Mouse (Mus musculus) midbrain, postnatal 0 days (tissue): Measurements from ENCODE around the gene Fbxo33. TPM values are rescaled to one million over a fixed set of nuclear protein-coding genes. Genes with fewer than 3 reads are reported as not detected.

Experiments
- ATAC-seq: fragments of 200-750 bp; cut with Nextera tagmentation; 2 replicates; pipeline ENCODE4 v1.8.0; 2017; ENCODE audit warnings: moderate number of reproducible peaks, mild to moderate bottlenecking, moderate TSS enrichment, moderate library complexity; ENCODE audit not compliant: low FRiP score
- DNase-seq: peaks from one replicate; pipeline ENCODE4 v3.0.0-alpha.2; 2015; ENCODE audit warnings: low spot score
- H3K27ac ChIP-seq: fragments of 300-500 bp; sonication (generic); 2 replicates; pipeline ENCODE4 v1.5.1; 2014; ENCODE audit warnings: low read depth, mild to moderate bottlenecking, low read length, mixed read lengths
- H3K27me3 ChIP-seq: fragments of 300-500 bp; sonication (generic); 2 replicates; pipeline ENCODE4 v1.6.1; 2014; ENCODE audit warnings: low read length, control low read depth, mixed read lengths; ENCODE audit not compliant: insufficient read depth
- H3K36me3 ChIP-seq: fragments of 300-500 bp; sonication (generic); 2 replicates; pipeline ENCODE4 v1.6.1; 2014; ENCODE audit warnings: low read length, control low read depth, mixed read lengths; ENCODE audit not compliant: insufficient read depth
- H3K4me1 ChIP-seq: fragments of 300-500 bp; sonication (generic); 2 replicates; pipeline ENCODE4 v1.6.1; 2014; ENCODE audit warnings: mild to moderate bottlenecking, control low read depth, antibody characterized with exemption, low read length, mixed read lengths; ENCODE audit not compliant: insufficient read depth
- H3K4me2 ChIP-seq: fragments of 300-500 bp; sonication (generic); 2 replicates; pipeline ENCODE4 v1.6.1; 2014; ENCODE audit warnings: low read depth, mild to moderate bottlenecking, low read length, mixed read lengths; ENCODE audit not compliant: poor library complexity, severe bottlenecking
- H3K4me3 ChIP-seq: fragments of 300-500 bp; sonication (generic); 2 replicates; pipeline ENCODE4 v1.5.1; 2014; ENCODE audit warnings: low read depth, mild to moderate bottlenecking, low read length, moderate library complexity
- H3K9ac ChIP-seq: fragments of 300-500 bp; sonication (generic); replicated peaks from 2 replicates; pipeline ENCODE4 v1.6.1; 2014; ENCODE audit warnings: mild to moderate bottlenecking, low read length, moderate library complexity, mixed read lengths; ENCODE audit not compliant: poor library complexity, severe bottlenecking
- H3K9me3 ChIP-seq: fragments of 300-500 bp; sonication (generic); 2 replicates; pipeline ENCODE4 v1.6.1; 2016; ENCODE audit warnings: low read length, control low read depth
- CTCF ChIP-seq: IDR thresholded peaks from 2 replicates; pipeline ENCODE4 v1.5.1; 2016; ENCODE audit warnings: antibody characterized with exemption, mild to moderate bottlenecking
- WGBS: fragments of 180-500 bp; shearing (Covaris S2); extraction: QIAGEN DNeasy Blood & Tissue Kit; methylation state at CpG from one replicate; pipeline ENCODE4 v1.1.7; 2014; 5-methylcytosine and 5-hydroxymethylcytosine counted together
- microRNA-seq: library from miRNA; unstranded; fragments of <30 nt; microRNA quantifications from one replicate; pipeline ENCODE4, GENCODE M21; 2016; ENCODE audit warnings: borderline number of aligned reads
- polyA plus RNA-seq: library from polyadenylated mRNA; unstranded; fragments of >200 nt; fragmentation: Nextera tagmentation; extraction: Ambion mirVana; gene quantifications from 2 replicates; pipeline ENCODE4 v1.2.1, GENCODE M21; 2015
- total RNA-seq: library from RNA; depleted of rRNA; stranded (reverse); fragments of >200 nt; gene quantifications from 2 replicates; pipeline ENCODE4 v1.2.3, GENCODE M21; 2014; rRNA removed

Gene Fbxo33
- total and polyA plus RNA-seq, 2 experiments from 2014 or later: 9.6 to 13.9 TPM

DNA sequence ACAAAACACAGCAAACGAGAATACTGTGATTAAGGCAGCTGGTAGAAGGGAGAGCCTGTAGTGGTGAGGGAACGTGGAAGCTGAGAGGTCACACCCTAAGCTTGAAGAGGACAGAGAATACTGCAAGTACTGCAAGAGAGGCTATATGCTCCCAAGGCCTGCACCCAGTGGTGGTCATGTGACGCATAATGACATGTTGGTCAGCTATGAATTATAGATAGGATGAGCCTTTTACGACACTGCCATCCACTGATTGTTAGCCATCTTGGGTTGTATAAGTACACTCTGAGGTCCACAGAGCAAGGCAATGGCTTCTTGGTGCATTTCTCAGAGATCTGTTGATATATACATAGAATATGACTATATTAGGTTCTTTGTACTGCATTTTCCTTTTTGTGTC is 53.0 kb downstream of the Fbxo33 start:
- ATAC-seq: no peak
- Histone ChIP-seq H3K4me3 (no peak overlapping the region), H3K36me3 (peaks cover 24% of the 10 kb centered on the region), H3K4me2 (no peak overlapping the region), H3K9ac (no peak overlapping the region), H3K27me3 (no peaks in the 10 kb centered on the region), H3K27ac (no peak overlapping the region), H3K4me1 (no peaks in the 10 kb centered on the region), H3K9me3 (no peaks in the 10 kb centered on the region)
- no peak for TF ChIP-seq CTCF
- WGBS: 93% methylated on average over 4 of the region's 4 CpGs
- no peak for DNase-seq

DNA sequence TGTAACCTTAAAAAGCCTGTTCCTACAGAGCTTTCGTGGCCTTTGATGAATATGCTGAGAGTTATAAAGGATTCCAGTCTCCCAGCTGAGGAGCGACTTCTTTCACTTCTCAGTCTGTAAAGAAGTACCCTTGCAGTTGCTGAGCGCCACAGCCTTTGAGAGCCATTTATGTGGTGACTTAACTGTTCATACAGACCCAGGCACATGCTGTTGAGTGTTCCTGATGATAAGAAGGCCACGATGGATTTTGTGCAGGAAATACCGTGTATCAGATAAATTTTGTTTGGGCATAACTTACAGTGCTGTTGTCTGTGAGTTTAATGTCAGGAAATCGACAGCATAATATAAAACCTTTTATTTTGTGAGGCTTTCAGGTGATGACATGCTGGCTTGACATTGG is 55.0 kb downstream of the Fbxo33 start:
- Histone ChIP-seq H3K27ac (no peak overlapping the region), H3K4me1 (no peaks in the 10 kb centered on the region), H3K9ac (no peak overlapping the region), H3K4me3 (no peak overlapping the region), H3K36me3 (peaks cover 20% of the 10 kb centered on the region; the same call in 1 of the 2 replicates), H3K27me3 (no peaks in the 10 kb centered on the region), H3K4me2 (no peak overlapping the region), H3K9me3 (no peaks in the 10 kb centered on the region)
- no peak for ATAC-seq
- no peak for TF ChIP-seq CTCF
- WGBS: 92% methylated on average over 6 of the region's 6 CpGs
- DNase-seq: no peak

DNA sequence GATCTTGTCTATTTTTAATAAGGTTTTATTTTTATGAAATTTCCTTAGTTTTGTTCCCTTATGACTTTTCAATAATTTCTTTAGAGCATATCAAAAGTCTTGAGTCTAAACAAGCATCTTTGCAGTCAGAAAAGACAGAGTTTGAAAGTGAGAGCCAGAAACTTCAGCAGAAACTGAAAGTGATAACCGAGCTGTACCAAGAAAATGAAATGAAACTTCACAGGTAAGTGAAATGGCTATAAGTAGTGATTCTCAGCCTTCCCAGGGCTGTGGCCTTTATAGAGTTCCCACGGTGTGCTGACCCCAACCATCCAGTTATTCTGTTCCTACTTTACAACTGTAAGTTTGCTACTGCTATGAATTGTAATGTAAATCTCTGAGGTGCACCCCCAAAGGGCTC is 56.7 kb downstream of the Fbxo33 start:
- DNase-seq: no peak
- H3K9me3 ChIP-seq: no peaks in the 10 kb centered on the region
- no peak overlapping the region for H3K27ac ChIP-seq
- no peak overlapping the region for H3K4me2 ChIP-seq
- H3K36me3 ChIP-seq: peaks cover 26% of the 10 kb centered on the region; the same call in 1 of the 2 replicates
- no peak for TF ChIP-seq CTCF
- ATAC-seq: no peak
- no peaks in the 10 kb centered on the region for H3K4me1 ChIP-seq
- WGBS: 95% methylated on average over 2 of the region's 2 CpGs
- no peaks in the 10 kb centered on the region for H3K27me3 ChIP-seq
- H3K9ac ChIP-seq: no peak overlapping the region
- H3K4me3 ChIP-seq: no peak overlapping the region

DNA sequence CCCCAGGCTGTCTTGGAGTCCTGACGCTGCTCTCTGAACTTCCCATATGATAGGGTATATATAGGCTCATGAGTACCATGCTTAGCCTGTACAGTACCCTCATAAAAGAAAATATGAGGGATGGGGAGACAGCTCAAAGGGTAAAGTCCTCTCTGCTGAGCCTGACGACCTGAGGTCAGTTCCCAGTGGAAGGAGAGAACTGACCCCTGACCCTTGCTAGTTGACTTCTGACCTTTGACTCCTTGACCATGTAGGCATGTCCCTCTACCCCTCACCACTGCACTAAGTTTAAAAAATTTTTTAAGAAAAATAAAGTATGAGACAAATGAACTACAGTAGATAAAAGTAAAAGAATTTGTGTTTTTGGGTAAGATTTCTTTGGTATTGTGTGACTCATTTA is 58.4 kb downstream of the Fbxo33 start:
- Histone ChIP-seq H3K27me3 (no peaks in the 10 kb centered on the region), H3K4me2 (no peak overlapping the region), H3K36me3 (peaks cover 31% of the 10 kb centered on the region; the same call in 1 of the 2 replicates), H3K4me1 (no peaks in the 10 kb centered on the region), H3K9me3 (no peaks in the 10 kb centered on the region), H3K4me3 (no peak overlapping the region), H3K9ac (no peak overlapping the region), H3K27ac (no peak overlapping the region)
- DNase-seq (no peak), ATAC-seq (no peak)
- whole genome bisulfite sequencing: 53% methylated on average over 2 of the region's 2 CpGs
- TF ChIP-seq CTCF: no peak

Small RNA genes within 50 kb of the gene (microRNA-seq; reads per million reads assigned to microRNA genes)
- gene Gm27284: not detected

Other genes with a start within 250 kb of the Fbxo33 start
- gene Sec23a, start 207.7 kb downstream of the Fbxo33 start, total RNA-seq: 150 and 156 TPM in 2 replicates
- 92.3 and 94.1 TPM in 2 replicates for gene Sec23a, start 207.7 kb downstream of the Fbxo33 start, polyA plus RNA-seq
- gene Gemin2, start 206.3 kb downstream of the Fbxo33 start, total RNA-seq: 3.9 and 6.9 TPM in 2 replicates
- 9.8 and 10.6 TPM in 2 replicates for gene Gemin2, start 206.3 kb downstream of the Fbxo33 start, polyA plus RNA-seq
- 72.7 and 130 TPM in 2 replicates for gene Trappc6b, start 158.3 kb downstream of the Fbxo33 start, total RNA-seq
- 177 and 181 TPM in 2 replicates for gene Trappc6b, start 158.3 kb downstream of the Fbxo33 start, polyA plus RNA-seq
- 15.2 and 19.9 TPM in 2 replicates for gene Pnn, start 152.8 kb downstream of the Fbxo33 start, total RNA-seq
- gene Pnn, start 152.8 kb downstream of the Fbxo33 start, polyA plus RNA-seq: 66.9 and 86.1 TPM in 2 replicates
- gene Mia2, start 123.9 kb downstream of the Fbxo33 start, total RNA-seq: 21.6 and 36.1 TPM in 2 replicates
- 24.7 and 34.2 TPM in 2 replicates for gene Mia2, start 123.9 kb downstream of the Fbxo33 start, polyA plus RNA-seq